In genomic region chr15:84972860-84973543, GRCm38 (mm10) we compare ENCODE assay signal across 8 mouse cellular contexts. TPM values are rescaled to one million over a fixed set of nuclear protein-coding genes. Genes with fewer than 3 reads are reported as not detected.
A peak's percentile ranks its signal among the peaks of the same experiment; 100 is the strongest.
DNase-seq lines count a peak whose midpoint lies in the region; ATAC-seq and TF ChIP-seq lines count a peak whose summit lies in the region.
"Had no signal": no experiment of that assay in that cellular context is flagged by ENCODE, and none has a peak within 500 bp of the region (broad histone marks: within the 10 kb centered on the region; RNA-seq: fewer than 3 reads in every experiment).

No protein-coding gene starts in this region.

- H3K9ac ChIP-seq in stomach, embryonic 16.5 days (ENCODE audit: low read length) = no peak overlapping the region
- H3K9ac ChIP-seq in stomach, postnatal 0 days (ENCODE audit: low read length) = no peak overlapping the region
- H3K9ac ChIP-seq in forebrain, embryonic 15.5 days (replicated peaks) = no peak overlapping the region

- no peak overlapping the region for H3K4me3 ChIP-seq in stomach, embryonic 16.5 days (replicated peaks; ENCODE audit: low read length)
- no peak overlapping the region for H3K4me3 ChIP-seq in stomach, postnatal 0 days (ENCODE audit: low read depth, low read length)
- no peak overlapping the region for H3K4me3 ChIP-seq in forebrain, embryonic 15.5 days

- no peaks in the 10 kb centered on the region for H3K27me3 ChIP-seq in stomach, embryonic 16.5 days (ENCODE audit: control insufficient read depth, insufficient read depth, low read length)
- no peaks in the 10 kb centered on the region for H3K27me3 ChIP-seq in stomach, postnatal 0 days (ENCODE audit: control insufficient read depth, insufficient read depth, low read length)
- H3K27me3 ChIP-seq in forebrain, embryonic 15.5 days = no peaks in the 10 kb centered on the region

- H3K36me3 ChIP-seq in stomach, embryonic 16.5 days (ENCODE audit: control insufficient read depth, insufficient read depth, low read length) = no peaks in the 10 kb centered on the region
- H3K36me3 ChIP-seq in stomach, postnatal 0 days (ENCODE audit: control insufficient read depth, insufficient read depth, low read length) = no peaks in the 10 kb centered on the region
- no peaks in the 10 kb centered on the region for H3K36me3 ChIP-seq in forebrain, embryonic 15.5 days

- ATAC-seq in stomach, embryonic 16.5 days (ENCODE audit: insufficient read depth, low FRiP score) = 0 out of 2 replicates have a peak, but pooled peaks have one; percentile 21
- no peak for ATAC-seq in stomach, postnatal 0 days (ENCODE audit: low FRiP score, low TSS enrichment)
- ATAC-seq in forebrain, embryonic 15.5 days (replicated peaks) = no peak

- no peak for TF ChIP-seq CTCF in stomach, postnatal 0 days (IDR thresholded peaks at IDR 0.05; ENCODE audit: low read depth)

- H3K9me3 ChIP-seq in stomach, embryonic 16.5 days (replicated peaks; ENCODE audit: control insufficient read depth, low read length) = no peaks in the 10 kb centered on the region
- no peaks in the 10 kb centered on the region for H3K9me3 ChIP-seq in stomach, postnatal 0 days (ENCODE audit: control insufficient read depth, low read length)
- no peaks in the 10 kb centered on the region for H3K9me3 ChIP-seq in forebrain, embryonic 15.5 days

- 69% methylated on average over 8 of the region's 8 CpGs for WGBS in stomach, embryonic 16.5 days
- WGBS in stomach, postnatal 0 days = 56% methylated on average over 8 of the region's 8 CpGs
- WGBS in forebrain, embryonic 15.5 days = 35% methylated on average over 8 of the region's 8 CpGs

- H3K4me2 ChIP-seq in stomach, embryonic 16.5 days (ENCODE audit: low read depth, low read length) = no peak overlapping the region
- H3K4me2 ChIP-seq in stomach, postnatal 0 days (replicated peaks; ENCODE audit: low read depth) = no peak overlapping the region
- H3K4me2 ChIP-seq in forebrain, embryonic 15.5 days (replicated peaks) = no peak overlapping the region

- no peak for TF ChIP-seq EP300 in stomach, postnatal 0 days (optimal IDR thresholded peaks at IDR 0.05)

- DNase-seq in stomach, postnatal 0 days (ENCODE audit: low spot score) = no peak
- peak; percentile 62 for DNase-seq in layer of hippocampus, adult 9-11 months
- DNase-seq in urinary bladder, postnatal 14 days (ENCODE audit: low spot score) = no peak
- DNase-seq in natural killer cell, adult 2 months (ENCODE audit: low spot score in 2 of 2) = no peak
- no peak for DNase-seq in lung, postnatal 4 days
- DNase-seq: lung, adult 2 months had no signal

- no peak overlapping the region for H3K27ac ChIP-seq in stomach, embryonic 16.5 days (ENCODE audit: low read length)
- no peak overlapping the region for H3K27ac ChIP-seq in stomach, postnatal 0 days (replicated peaks)
- H3K27ac ChIP-seq in forebrain, embryonic 15.5 days (replicated peaks) = 0 out of 2 replicates have a peak overlapping the region, but pooled peaks have one; percentile 27

- H3K4me1 ChIP-seq in stomach, embryonic 16.5 days (ENCODE audit: control insufficient read depth, insufficient read depth, low read length) = no peaks in the 10 kb centered on the region
- no peaks in the 10 kb centered on the region for H3K4me1 ChIP-seq in stomach, postnatal 0 days (replicated peaks; ENCODE audit: control insufficient read depth, insufficient read depth)
- H3K4me1 ChIP-seq in forebrain, embryonic 15.5 days = peaks cover 31% of the 10 kb centered on the region

RNA-seq across cellular contexts. Expression of gene 5031439G07Rik, which starts 15.3 kb away (rescaled TPM):
- 7.0 and 7.7 TPM in 2 replicates for polyA plus RNA-seq in stomach, embryonic 16.5 days (2015; fragmentation: Nextera tagmentation; extraction: Ambion mirVana)
- polyA plus RNA-seq in stomach, postnatal 0 days (2015; fragmentation: Nextera tagmentation; extraction: Ambion mirVana) = 6.6 and 14.7 TPM in 2 replicates
- 22.1 and 27.7 TPM in 2 replicates for polyA plus RNA-seq in forebrain, embryonic 15.5 days (2015; fragmentation: Nextera tagmentation; extraction: Ambion mirVana)

RNA-seq across cellular contexts. Expression of gene Upk3a, which starts 43.9 kb away (rescaled TPM):
- 4.4 and 10.6 TPM in 2 replicates for polyA plus RNA-seq in stomach, embryonic 16.5 days (2015; fragmentation: Nextera tagmentation; extraction: Ambion mirVana)
- polyA plus RNA-seq in stomach, postnatal 0 days (2015; fragmentation: Nextera tagmentation; extraction: Ambion mirVana) = 5.7 and 7.0 TPM in 2 replicates
- 0.31 and 0.34 TPM in 2 replicates for polyA plus RNA-seq in forebrain, embryonic 15.5 days (2015; fragmentation: Nextera tagmentation; extraction: Ambion mirVana)

RNA-seq across cellular contexts. Expression of gene Nup50, which starts 49.8 kb away (rescaled TPM):
- polyA plus RNA-seq in stomach, embryonic 16.5 days (2015; fragmentation: Nextera tagmentation; extraction: Ambion mirVana) = 31.8 and 32.4 TPM in 2 replicates
- 17.6 and 17.7 TPM in 2 replicates for polyA plus RNA-seq in stomach, postnatal 0 days (2015; fragmentation: Nextera tagmentation; extraction: Ambion mirVana)
- polyA plus RNA-seq in forebrain, embryonic 15.5 days (2015; fragmentation: Nextera tagmentation; extraction: Ambion mirVana) = 32.5 and 35.7 TPM in 2 replicates

RNA-seq across cellular contexts. Expression of gene Gm29666, which starts 53.2 kb away (rescaled TPM):
- 0.49 and 0.65 TPM in 2 replicates for polyA plus RNA-seq in stomach, embryonic 16.5 days (2015; fragmentation: Nextera tagmentation; extraction: Ambion mirVana)
- polyA plus RNA-seq in stomach, postnatal 0 days (2015; fragmentation: Nextera tagmentation; extraction: Ambion mirVana) = 0.13 and 0.15 TPM in 2 replicates
- polyA plus RNA-seq in forebrain, embryonic 15.5 days (2015; fragmentation: Nextera tagmentation; extraction: Ambion mirVana) = 0.92 and 1.0 TPM in 2 replicates

RNA-seq across cellular contexts. Expression of gene Fam118a, which starts 55.7 kb away (rescaled TPM):
- 29.0 and 30.6 TPM in 2 replicates for polyA plus RNA-seq in stomach, embryonic 16.5 days (2015; fragmentation: Nextera tagmentation; extraction: Ambion mirVana)
- polyA plus RNA-seq in stomach, postnatal 0 days (2015; fragmentation: Nextera tagmentation; extraction: Ambion mirVana) = 18.3 and 20.1 TPM in 2 replicates
- 32.4 and 33.5 TPM in 2 replicates for polyA plus RNA-seq in forebrain, embryonic 15.5 days (2015; fragmentation: Nextera tagmentation; extraction: Ambion mirVana)
